Mouse (Mus musculus): Measurements from ENCODE around the gene Gpt2.

Gpt2 gene

DNA sequence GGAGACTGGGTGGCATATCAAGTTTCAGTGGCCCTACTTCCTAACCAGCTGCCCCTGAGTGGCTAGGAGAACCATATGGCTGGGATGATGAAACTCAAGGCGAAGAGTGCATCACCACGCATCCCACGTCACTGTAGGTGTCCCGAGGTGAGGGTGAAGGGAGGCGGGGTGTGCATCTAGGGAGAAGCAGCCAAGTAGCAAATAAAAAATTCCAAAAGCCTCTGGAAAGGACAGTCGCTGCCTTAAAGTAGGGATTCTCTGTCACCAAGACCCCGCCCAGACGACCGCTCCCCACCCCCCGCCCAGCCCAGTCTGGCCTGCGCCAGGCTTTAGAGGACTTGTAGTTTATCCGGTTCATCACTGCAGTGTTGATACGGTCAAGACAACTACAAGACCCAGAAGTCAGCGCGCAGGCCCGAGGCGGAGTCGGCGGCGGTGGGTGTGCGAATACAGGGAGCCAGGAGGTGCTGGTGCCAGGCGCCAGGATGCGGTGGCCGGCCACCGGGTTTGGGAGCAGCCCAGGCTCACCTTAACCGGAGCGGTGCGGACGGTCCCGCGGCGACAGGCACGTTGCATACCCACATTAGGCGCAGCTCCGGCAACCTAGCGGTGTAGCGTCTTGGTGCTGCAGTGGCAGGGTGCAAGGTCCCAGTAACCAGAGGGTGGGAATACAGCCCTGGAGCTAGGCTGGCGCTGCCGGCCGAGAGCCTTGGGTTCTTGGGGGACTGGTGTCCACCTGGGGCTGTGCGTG is at the start of gene Gpt2:
TSS of gene Gpt2 (plus strand) at position 452 of the 751 bp plus-strand sequence.
- DNase-seq (ENCODE audit: low spot score): peak; percentile 97

DNA sequence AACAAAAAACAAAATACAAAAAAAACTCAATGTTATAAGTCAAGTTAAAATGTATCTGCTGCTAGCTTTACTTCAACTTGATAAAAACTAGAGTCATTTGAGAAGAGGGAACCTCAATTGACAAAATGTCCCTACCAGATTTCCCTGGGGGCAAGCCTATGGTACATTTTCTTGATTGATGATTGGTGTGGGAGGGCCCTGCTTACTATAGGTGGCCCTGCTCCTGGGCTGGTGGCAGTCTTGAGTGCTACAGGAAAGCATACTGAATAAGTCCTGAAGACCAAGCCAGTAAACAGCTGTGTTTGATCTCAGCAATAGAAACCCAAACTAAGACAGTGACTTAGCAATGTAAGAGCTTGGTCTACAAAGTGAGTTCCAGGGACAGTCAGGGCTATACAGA is 48.3 kb upstream of the Gpt2 start:
- DNase-seq (ENCODE audit: low spot score): no peak

DNA sequence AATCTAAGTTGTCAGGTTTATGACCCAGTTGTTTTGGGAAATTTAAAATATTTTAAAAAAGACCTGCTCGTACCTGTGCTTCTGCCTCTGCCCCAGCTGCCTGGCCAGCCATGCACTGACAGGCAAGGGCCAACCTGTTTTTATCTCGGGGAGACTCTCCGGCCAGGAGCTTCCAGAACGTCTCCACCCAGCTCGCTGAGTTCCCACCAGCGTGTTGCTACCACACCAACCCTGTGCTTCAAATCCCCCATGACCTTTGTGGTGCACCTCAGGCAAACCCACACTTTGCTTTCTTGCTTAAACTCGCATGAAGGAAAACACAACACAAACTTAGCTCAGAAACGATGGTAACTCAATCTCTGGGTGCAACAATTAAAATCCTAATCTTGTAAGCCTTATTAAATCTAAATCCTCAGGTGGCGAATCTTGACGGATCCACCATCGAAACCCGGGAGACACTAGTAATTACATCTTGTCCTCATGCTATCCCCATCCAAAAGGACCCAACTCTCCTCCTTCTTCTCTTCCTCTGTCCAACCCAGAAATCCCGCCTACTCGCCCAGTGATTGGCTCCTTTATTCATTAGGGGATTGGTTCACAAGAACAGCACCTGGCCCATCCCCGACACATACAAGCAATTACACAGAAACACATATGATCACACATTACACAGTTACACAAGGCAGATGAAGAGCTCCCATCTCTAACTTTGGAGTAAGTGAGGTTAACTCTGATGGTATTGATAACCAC is 46.3 kb upstream of the Gpt2 start:
- DNase-seq (ENCODE audit: low spot score): no peak

GRCm38 (mm10) chr8:85450335-85450734 is 42.0 kb upstream of the Gpt2 start:
- DNase-seq (ENCODE audit: low spot score): no peak

GRCm38 (mm10) chr8:85452328-85452727 is 40.0 kb upstream of the Gpt2 start:
- peak; percentile 57 for DNase-seq (ENCODE audit: low spot score)

- no peak for DNase-seq (ENCODE audit: low spot score)
These were observed 39.1 kb upstream of the Gpt2 start for GRCm38 (mm10) chr8:85453256-85453655.

DNA sequence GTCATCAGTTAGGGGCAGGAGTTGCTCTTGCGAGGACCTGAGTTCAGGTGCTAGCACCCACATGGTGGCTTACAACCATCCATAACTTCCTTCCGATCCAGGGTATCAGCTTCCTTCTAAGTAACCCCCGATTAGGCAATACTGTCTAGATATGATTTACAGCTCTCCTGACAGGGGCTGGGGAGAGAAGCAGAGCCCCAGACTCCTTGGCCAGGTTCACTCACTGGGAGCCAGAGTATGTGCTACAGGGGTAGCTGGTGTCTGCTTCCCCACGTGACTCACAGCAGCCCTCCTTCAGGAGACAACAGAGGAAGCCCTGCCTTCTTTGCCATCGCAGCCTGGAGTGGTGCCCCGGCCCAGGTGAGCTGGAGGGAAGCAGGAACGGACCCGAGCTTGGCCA is 37.6 kb upstream of the Gpt2 start:
- no peak for DNase-seq (ENCODE audit: low spot score)

DNA sequence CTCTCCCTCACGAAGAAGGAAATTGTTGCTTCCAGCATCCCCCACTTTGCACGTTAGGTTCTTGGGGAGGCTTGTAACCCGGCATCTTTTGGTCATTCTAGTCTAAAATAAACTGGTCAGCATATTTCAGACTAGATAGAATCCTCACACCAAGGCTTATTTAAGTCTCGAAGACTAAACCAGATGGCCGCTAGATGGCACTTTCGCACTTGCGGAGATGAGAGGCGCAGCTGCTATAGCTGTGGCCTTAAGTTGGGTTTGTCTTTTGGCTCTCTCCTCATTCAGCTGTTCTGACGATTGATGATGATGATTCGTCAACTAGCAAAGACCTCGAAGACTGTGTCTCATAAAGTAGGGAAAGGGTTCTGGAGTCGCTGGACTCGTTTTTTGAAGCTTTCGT is 35.8 kb upstream of the Gpt2 start:
- peak; percentile 68 for DNase-seq (ENCODE audit: low spot score)

GRCm38 (mm10) chr8:85459582-85459981 is 32.8 kb upstream of the Gpt2 start:
- no peak for DNase-seq (ENCODE audit: low spot score)

DNA sequence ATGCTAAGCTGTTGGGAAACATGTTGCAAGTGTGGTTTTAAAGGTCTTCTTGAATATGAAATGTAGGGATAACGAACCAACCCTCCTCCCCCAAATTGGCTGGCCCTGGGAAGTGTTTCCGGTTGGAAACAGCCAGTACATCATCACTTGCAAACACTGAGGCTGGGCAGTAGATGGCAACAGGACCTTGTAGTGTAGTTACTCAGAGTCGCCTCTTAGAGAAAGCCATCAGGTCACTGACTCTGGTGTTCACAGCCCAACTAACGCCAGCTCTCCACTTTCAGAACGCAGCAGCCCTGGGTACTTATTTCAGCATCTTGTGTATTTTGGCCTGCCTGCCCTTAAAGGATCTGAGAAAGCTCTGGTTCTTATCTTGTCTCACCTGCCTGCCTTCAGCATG is 31.6 kb upstream of the Gpt2 start:
- peak; percentile 54 for DNase-seq (ENCODE audit: low spot score)

GRCm38 (mm10) chr8:85461377-85461776 is 31.0 kb upstream of the Gpt2 start:
- DNase-seq (ENCODE audit: low spot score): no peak

GRCm38 (mm10) chr8:85462441-85462840 is 29.9 kb upstream of the Gpt2 start:
- peak; percentile 56 for DNase-seq (ENCODE audit: low spot score)

- no peak for DNase-seq (ENCODE audit: low spot score)
These were observed 28.1 kb upstream of the Gpt2 start for GRCm38 (mm10) chr8:85464316-85464715.

DNA sequence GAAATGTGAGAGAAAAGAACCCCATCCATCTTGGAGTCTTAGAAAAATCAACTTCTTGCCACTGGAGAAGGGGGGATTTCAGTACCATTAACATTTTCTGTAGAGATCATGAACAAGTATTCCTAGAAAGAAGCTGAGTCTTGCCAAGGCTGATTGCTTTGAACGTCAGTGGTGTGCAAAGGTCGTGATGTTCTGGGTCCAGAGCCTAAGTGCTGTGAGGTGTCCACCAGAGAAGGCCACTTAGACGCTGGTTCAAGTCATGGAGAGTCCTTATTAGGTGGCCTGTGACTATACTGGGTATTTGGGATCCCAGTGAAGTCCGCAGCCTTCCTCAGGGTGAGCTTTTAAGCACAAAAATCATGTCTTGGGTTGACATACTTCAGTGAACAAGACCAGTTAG is 26.3 kb upstream of the Gpt2 start:
- no peak for DNase-seq (ENCODE audit: low spot score)

DNA sequence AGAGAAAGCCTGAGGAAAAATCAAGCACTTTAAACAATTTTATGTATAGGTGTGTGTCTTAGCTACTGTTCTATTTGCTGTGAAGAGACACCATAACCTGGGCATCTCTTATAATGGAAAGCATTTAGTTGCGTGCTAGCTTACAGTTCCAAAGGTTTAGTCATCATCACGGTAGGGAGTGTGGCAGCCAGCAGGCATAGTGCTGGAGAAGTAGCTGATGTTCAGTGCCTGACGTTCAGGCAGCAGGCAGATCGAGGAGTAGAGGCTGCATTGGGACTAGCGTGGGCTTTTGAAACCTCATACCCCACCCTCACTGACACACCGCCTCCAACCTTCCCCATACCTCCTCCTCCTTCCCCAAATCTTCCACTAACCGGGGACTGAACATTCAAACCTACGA is 21.6 kb upstream of the Gpt2 start:
- DNase-seq (ENCODE audit: low spot score): no peak

DNA sequence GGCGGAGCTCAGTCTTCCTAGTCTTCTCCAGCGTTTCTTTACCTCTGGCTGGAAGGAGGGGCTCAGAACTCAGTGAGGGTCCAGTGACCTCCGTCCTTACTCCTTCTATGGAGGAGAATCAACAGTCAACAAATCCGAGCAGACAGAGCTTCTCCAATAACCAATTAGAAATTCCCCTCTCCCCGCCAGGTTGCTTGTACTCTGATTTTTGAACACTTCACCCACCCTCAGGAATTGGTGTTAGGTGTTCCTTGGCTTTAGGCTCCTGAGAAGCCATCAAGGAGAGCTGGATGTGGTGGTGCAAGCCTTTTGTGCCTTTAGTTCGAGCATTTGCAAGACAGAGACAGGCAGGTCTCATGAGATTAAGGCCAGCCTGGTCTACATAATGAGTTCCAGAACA is 19.6 kb upstream of the Gpt2 start:
- DNase-seq (ENCODE audit: low spot score): peak; percentile 65

DNA sequence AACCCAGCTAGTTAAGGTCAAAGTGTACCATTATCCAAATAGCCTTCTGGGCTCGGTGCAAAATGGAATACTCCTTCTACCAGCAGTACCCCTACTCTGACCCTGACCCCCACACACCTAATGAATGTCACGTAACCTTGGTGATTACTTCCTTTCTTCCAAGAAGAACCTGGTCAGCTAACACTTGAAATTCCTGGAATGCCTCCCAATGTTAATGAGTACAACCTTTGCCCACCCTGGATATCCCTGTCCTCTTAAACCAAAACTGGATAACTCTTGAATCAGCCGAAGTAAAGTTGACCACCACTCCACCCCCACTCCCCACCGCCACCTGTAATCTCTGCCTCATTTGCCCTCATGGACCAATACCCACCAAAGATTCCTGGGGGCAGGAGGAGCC is 19.1 kb upstream of the Gpt2 start:
- peak; percentile 83 for DNase-seq (ENCODE audit: low spot score)

DNA sequence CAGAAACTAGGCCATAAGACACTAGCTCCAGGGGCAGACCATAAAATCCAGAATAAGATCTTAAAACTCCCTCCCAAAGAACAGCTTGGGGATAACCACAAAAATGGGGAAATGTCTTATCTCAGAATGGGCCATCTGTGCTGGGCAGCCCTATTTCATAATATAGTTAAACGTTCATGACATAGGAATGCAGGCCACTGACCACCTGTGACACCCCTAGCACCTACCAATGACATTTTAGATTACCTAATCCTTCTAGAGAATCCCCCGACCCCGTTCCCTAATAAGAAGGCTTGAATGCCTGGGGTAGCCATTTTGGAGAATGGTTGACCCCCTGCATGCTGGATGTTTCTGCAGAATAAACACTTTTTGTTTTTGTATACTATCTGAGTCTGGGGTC is 17.5 kb upstream of the Gpt2 start:
- DNase-seq (ENCODE audit: low spot score): no peak

DNA sequence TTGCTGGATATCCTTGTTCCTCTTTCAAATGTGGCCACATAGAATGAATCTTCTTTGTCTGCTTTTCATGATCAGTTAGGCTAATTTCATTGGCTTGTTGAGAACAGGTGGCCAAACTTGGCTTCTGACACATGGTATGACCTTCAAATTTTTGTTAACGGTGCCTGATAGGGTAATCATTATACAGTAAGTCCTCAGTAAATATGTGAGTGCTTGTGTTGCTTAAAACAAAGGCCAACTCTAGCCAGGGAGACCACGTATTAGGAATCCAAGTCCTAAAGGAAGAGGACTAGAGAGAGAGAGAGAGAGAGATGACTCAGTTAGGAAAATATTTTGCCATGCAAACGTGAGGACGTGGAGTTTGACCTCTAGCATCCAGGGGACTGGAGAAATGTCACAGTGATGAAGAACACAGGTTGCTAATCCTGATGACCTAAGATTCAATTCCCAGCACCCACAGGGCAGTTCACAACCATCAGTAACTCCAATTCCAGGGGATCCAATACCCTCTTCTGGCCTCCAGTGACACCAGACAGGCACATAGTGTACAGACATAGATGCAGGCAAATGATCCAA is 15.3 kb upstream of the Gpt2 start:
- DNase-seq (ENCODE audit: low spot score): peak; percentile 59

DNA sequence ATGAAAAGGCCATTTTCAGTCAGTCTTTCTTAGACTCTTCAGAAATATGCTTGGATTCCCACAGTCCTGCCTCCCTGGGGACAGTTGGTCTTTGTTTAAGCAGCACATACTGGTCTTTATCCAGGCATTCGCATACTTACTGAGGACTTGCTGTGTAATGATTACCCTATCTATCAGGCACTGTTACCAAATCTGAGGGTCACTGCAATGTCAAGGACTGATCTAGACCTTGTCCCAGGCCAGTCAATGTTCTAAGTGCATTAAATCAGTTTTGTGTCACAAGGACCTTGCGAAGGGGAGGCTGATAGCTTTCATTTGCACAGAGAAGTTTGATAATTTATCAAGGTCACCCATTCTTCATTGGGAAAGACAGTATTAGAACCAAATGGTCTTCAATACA is 14.0 kb upstream of the Gpt2 start:
- DNase-seq (ENCODE audit: low spot score): peak; percentile 71

GRCm38 (mm10) chr8:85479710-85480109 is 12.7 kb upstream of the Gpt2 start:
- DNase-seq (ENCODE audit: low spot score): no peak

GRCm38 (mm10) chr8:85481900-85482299 is 10.5 kb upstream of the Gpt2 start:
- DNase-seq (ENCODE audit: low spot score): no peak

DNA sequence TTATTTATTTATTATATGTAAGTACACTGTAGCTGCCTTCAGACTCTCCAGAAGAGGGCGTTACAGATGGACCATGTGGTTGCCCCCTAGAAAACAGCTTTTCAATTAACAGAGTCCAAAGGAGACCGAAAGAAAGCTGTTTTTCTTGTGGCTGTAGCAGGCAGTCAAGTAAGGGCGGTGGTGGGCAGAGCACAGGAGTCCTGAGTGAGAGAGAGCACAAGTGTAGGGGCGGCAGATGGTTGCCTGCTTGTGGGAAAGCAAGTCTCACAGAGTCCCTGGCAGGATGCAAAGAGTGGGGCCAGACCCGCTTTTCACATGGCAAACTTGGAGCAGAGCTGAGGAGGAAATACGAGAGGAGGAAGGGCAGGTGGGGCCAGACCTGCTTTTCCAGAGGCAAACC is 9.9 kb upstream of the Gpt2 start:
- no peak for DNase-seq (ENCODE audit: low spot score)

Data from yolk sac, embryonic 10.5 days (tissue).